Mouse (Mus musculus): ENCODE results near the gene Eif3c.

The Eif3c gene

GRCm38 (mm10) chr7:126496475-126496874 is 69.7 kb downstream of the Eif3c start:
- no peak for DNase-seq (ENCODE audit: extremely low read depth, low read depth)
